Mouse (Mus musculus) embryonic fibroblast, embryonic 13.5 days (primary cell): ENCODE measurements around the gene Ppp1r1a.

ENCODE experiments used
- CTCF ChIP-seq: IDR thresholded peaks from 2 replicates; pipeline ENCODE4 v1.5.1; 2011; ENCODE audit warnings: mild to moderate bottlenecking, control low read depth, low read length, moderate library complexity, borderline replicate concordance; ENCODE audit not compliant: insufficient read depth
- POLR2A ChIP-seq: IDR thresholded peaks from 2 replicates; pipeline ENCODE4 v1.6.1; 2011; ENCODE audit warnings: low read depth, mild to moderate bottlenecking, control low read depth, low read length, moderate library complexity

DNA sequence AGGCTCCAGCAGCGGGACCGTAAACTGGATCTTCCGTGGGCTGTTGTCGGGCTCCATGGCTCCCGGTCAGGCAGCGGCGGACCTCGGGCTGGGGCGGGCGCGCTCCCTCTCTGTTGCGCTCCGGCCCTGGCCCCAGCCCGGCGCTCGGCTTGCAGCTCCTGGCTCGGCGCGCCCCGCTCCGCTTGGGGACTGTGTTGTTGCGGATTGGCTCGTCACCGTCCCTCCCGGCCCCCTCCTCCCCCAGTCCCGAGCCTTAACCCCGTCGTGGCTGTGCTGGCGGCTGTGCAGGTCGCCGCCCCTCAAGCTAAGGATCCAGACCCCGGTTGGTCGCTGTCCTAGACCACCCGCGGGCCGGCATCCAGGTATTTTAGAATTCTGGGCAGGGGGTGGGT is at the start of gene Ppp1r1a:
- TF ChIP-seq POLR2A (no peak), CTCF (no peak)
